Mouse (Mus musculus): ENCODE results near the gene Emc10. TPM values are rescaled to one million over a fixed set of nuclear protein-coding genes. Genes with fewer than 3 reads are reported as not detected.
A peak's percentile ranks its signal among the peaks of the same experiment; 100 is the strongest.

The Emc10 gene
- total RNA-seq, 4 experiments from 2014 or later = 73.8 to 84.8 (median 83.7) TPM

Small RNA genes lying within 50 kb of the gene (microRNA-seq; reads per million reads assigned to microRNA genes)
- gene Mir7052 (5.9 reads per million, percentile 14 among the genes with 10 or more reads in this experiment), gene Mir7053 (not detected)

Other genes with a start within 250 kb of the Emc10 start
- under 1 TPM; 0.31 to 0.98 (median 0.74) TPM for gene 1700028J19Rik, start 249.8 kb downstream of the Emc10 start, total RNA-seq (2022)
- gene 2410002F23Rik, start 249.8 kb downstream of the Emc10 start, total RNA-seq (2022) = 10 to 100 TPM in 3 of 4 experiments, 1 to 10 TPM in 1; 8.9 to 18.2 (median 13.7) TPM
- gene Acp4, start 239.2 kb downstream of the Emc10 start, total RNA-seq (2022) = not detected
- gene Gm15517, start 235.1 kb downstream of the Emc10 start, total RNA-seq (2022) = not detected
- gene Clec11a, start 189.6 kb downstream of the Emc10 start, total RNA-seq (2022) = 1 to 10 TPM in 1 of 4 experiments, under 1 TPM in 3; 0.41 to 1.2 (median 0.67) TPM
- gene Shank1, start 186.3 kb downstream of the Emc10 start, total RNA-seq (2022) = 1 to 10 TPM; 1.8 to 4.7 (median 3.3) TPM
- gene Syt3, start 112.4 kb downstream of the Emc10 start, total RNA-seq (2022) = 1 to 10 TPM; 2.4 to 3.7 (median 3.1) TPM
- gene 1700008O03Rik, start 110.7 kb downstream of the Emc10 start, total RNA-seq (2022) = under 1 TPM in 1 of 4 experiments, not detected in 3; 0.46 TPM
- 10 to 100 TPM; 33.5 to 37.9 (median 36.4) TPM for gene Lrrc4b, start 67.5 kb downstream of the Emc10 start, total RNA-seq (2022)
- 1 to 10 TPM in 1 of 4 experiments, under 1 TPM in 1, not detected in 2; 0.79 to 1.5 TPM for gene Aspdh, start 31.1 kb downstream of the Emc10 start, total RNA-seq (2022)
- 100 to 1,000 TPM; 109 to 130 (median 125) TPM for gene Josd2, start 28.5 kb downstream of the Emc10 start, total RNA-seq (2022)
- gene Fam71e1, start 52 bp upstream of the Emc10 start, total RNA-seq (2022) = 1 to 10 TPM; 2.5 to 6.7 (median 3.3) TPM
- 10 to 100 TPM; 14.6 to 21.4 (median 17.7) TPM for gene Mybpc2, start 28.1 kb upstream of the Emc10 start, total RNA-seq (2022)
- 1 to 10 TPM in 1 of 4 experiments, under 1 TPM in 3; 0.13 to 1.3 (median 0.27) TPM for gene Spib, start 35.5 kb upstream of the Emc10 start, total RNA-seq (2022)
- gene Pold1, start 52.3 kb upstream of the Emc10 start, total RNA-seq (2022) = 10 to 100 TPM; 13.4 to 15.9 (median 14.9) TPM
- gene Nr1h2, start 57.4 kb upstream of the Emc10 start, total RNA-seq (2022) = 10 to 100 TPM; 42.6 to 56.6 (median 45.5) TPM
- gene Napsa, start 75.9 kb upstream of the Emc10 start, total RNA-seq (2022) = 1 to 10 TPM in 1 of 4 experiments, under 1 TPM in 3; 0.28 to 1.9 (median 0.37) TPM
- gene Kcnc3, start 94.1 kb upstream of the Emc10 start, total RNA-seq (2022) = 1 to 10 TPM; 2.7 to 4.0 (median 2.7) TPM
- 100 to 1,000 TPM in 1 of 4 experiments, 10 to 100 TPM in 3; 88.0 to 111 (median 88.2) TPM for gene Myh14, start 174.3 kb upstream of the Emc10 start, total RNA-seq (2022)
- not detected for gene Izumo2, start 212.2 kb upstream of the Emc10 start, total RNA-seq (2022)

All from heart, adult 8-10 months (tissue).